In the genomic region with DNA sequence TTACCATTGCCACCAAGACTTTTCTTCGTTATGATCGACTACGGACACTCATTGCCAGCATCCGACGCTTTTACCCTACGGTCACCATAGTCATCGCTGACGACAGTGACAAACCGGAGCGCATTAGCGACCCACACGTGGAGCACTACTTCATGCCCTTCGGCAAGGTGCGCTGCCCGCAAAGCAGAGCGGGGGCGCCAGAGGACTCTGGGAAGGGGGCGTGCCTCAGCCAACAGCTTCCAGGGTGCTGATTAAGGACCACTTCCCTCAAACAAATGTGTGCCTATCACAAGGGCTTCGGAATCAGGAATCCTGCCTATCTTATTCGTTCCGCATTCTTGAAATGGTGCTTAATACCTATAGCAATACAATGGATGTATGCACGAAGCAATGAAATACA, we compare ENCODE assay signal across 8 mouse cellular contexts. TPM values are rescaled to one million over a fixed set of nuclear protein-coding genes. Genes with fewer than 3 reads are reported as not detected.
DNase-seq lines count a peak whose midpoint lies in the region; ATAC-seq and TF ChIP-seq lines count a peak whose summit lies in the region.

No protein-coding gene starts in this region.

- ATAC-seq in hindbrain, embryonic 11.5 days (ENCODE audit: low FRiP score): no peak
- no peak for ATAC-seq in lung, postnatal 0 days

- H3K36me3 ChIP-seq in heart, embryonic 10.5 days: no peaks in the 10 kb centered on the region
- no peaks in the 10 kb centered on the region for H3K36me3 ChIP-seq in hindbrain, embryonic 11.5 days (ENCODE audit: control insufficient read depth, insufficient read depth, low read length)
- H3K36me3 ChIP-seq in lung, postnatal 0 days (ENCODE audit: insufficient read depth, low read length): no peaks in the 10 kb centered on the region

- H3K9me3 ChIP-seq in heart, embryonic 10.5 days: no peaks in the 10 kb centered on the region
- no peaks in the 10 kb centered on the region for H3K9me3 ChIP-seq in hindbrain, embryonic 11.5 days (ENCODE audit: control insufficient read depth, low read length)
- H3K9me3 ChIP-seq in lung, postnatal 0 days (ENCODE audit: low read length): no peaks in the 10 kb centered on the region

- no peak overlapping the region; the same call in 1 of the 2 replicates for H3K27ac ChIP-seq in heart, embryonic 10.5 days
- no peak overlapping the region for H3K27ac ChIP-seq in hindbrain, embryonic 11.5 days (ENCODE audit: low read depth, low read length)
- H3K27ac ChIP-seq in lung, postnatal 0 days (ENCODE audit: low read length): no peak overlapping the region

- peaks cover 47% of the 10 kb centered on the region for H3K4me1 ChIP-seq in heart, embryonic 10.5 days
- peaks cover 6% of the 10 kb centered on the region for H3K4me1 ChIP-seq in hindbrain, embryonic 11.5 days (replicated peaks; ENCODE audit: control insufficient read depth, insufficient read depth, low read length)
- H3K4me1 ChIP-seq in lung, postnatal 0 days (ENCODE audit: insufficient read depth, low read depth, low read length): peaks cover 16% of the 10 kb centered on the region

- H3K4me3 ChIP-seq in heart, embryonic 10.5 days: peak overlapping the region; percentile 59
- H3K4me3 ChIP-seq in hindbrain, embryonic 11.5 days (ENCODE audit: low read depth, low read length): peak overlapping the region; percentile 22; the same call in 1 of the 2 replicates
- H3K4me3 ChIP-seq in lung, postnatal 0 days (ENCODE audit: low read depth, low read length): peak overlapping the region; percentile 26; the same call in 1 of the 2 replicates

- TF ChIP-seq EP300 in lung, postnatal 0 days (IDR thresholded peaks at IDR 0.05): no peak

- H3K4me2 ChIP-seq in hindbrain, embryonic 11.5 days (replicated peaks; ENCODE audit: low read depth, low read length): peak overlapping the region; percentile 32
- H3K4me2 ChIP-seq in lung, postnatal 0 days (replicated peaks; ENCODE audit: low read depth, low read length): no peak overlapping the region

- no peak overlapping the region for H3K9ac ChIP-seq in hindbrain, embryonic 11.5 days (ENCODE audit: low read depth, low read length)
- no peak overlapping the region for H3K9ac ChIP-seq in lung, postnatal 0 days (replicated peaks; ENCODE audit: low read depth)

- under 1% methylated on average over 22 of the region's 22 CpGs for WGBS in heart, embryonic 10.5 days
- 2% methylated on average over 22 of the region's 22 CpGs for WGBS in hindbrain, embryonic 11.5 days
- 5% methylated on average over 22 of the region's 22 CpGs for WGBS in lung, postnatal 0 days

- peak; percentile 51 for TF ChIP-seq CTCF in lung, postnatal 0 days (IDR thresholded peaks at IDR 0.05)

- peaks cover 89% of the 10 kb centered on the region for H3K27me3 ChIP-seq in heart, embryonic 10.5 days (ENCODE audit: insufficient read depth, poor library complexity, severe bottlenecking)
- H3K27me3 ChIP-seq in hindbrain, embryonic 11.5 days (ENCODE audit: control insufficient read depth, insufficient read depth, low read length): peaks cover 62% of the 10 kb centered on the region
- peaks cover 53% of the 10 kb centered on the region for H3K27me3 ChIP-seq in lung, postnatal 0 days (replicated peaks; ENCODE audit: insufficient read depth, low read length)

- no peak for DNase-seq in heart, embryonic 10.5 days (ENCODE audit: low spot score)
- DNase-seq in heart, adult 8-10 months (ENCODE audit: low spot score): no peak
- DNase-seq in thymus, postnatal 36 days: peak; percentile 35 to 60
- no peak for DNase-seq in thymus, postnatal 10 days (ENCODE audit: low spot score in 2 of 2)
- DNase-seq in hindbrain, embryonic 11.5 days (ENCODE audit: low spot score): peak; percentile 62
- DNase-seq in lung, postnatal 0 days (ENCODE audit: low spot score): no peak
- no peak for DNase-seq in frontal cortex, postnatal 36 days (ENCODE audit: low spot score in 2 of 2)
- DNase-seq in gastrocnemius, adult 8-10 months (ENCODE audit: low spot score in 2 of 2): no peak

RNA-seq across cellular contexts. Expression of gene B4galnt1, which starts 5.0 kb away (rescaled TPM):
- 1.5 and 3.6 TPM in 2 replicates for polyA plus RNA-seq in heart, embryonic 10.5 days (2016; fragmentation: Nextera tagmentation; extraction: Ambion mirVana)
- 1 to 10 TPM; 1.2 to 3.2 (median 1.5) TPM for total RNA-seq in heart, adult 8-10 months (2022)
- polyA plus RNA-seq in hindbrain, embryonic 11.5 days (2014; fragmentation: Nextera tagmentation; extraction: Ambion mirVana): 10.4 and 12.4 TPM in 2 replicates
- polyA plus RNA-seq in lung, postnatal 0 days (2015; fragmentation: Nextera tagmentation; extraction: Ambion mirVana): 9.1 and 9.6 TPM in 2 replicates
- under 1 TPM; 0.29 to 0.70 (median 0.38) TPM for total RNA-seq in gastrocnemius, adult 8-10 months (2022)

RNA-seq across cellular contexts. Expression of gene Slc26a10, which starts 10.4 kb away (rescaled TPM):
- 9.2 and 12.9 TPM in 2 replicates for polyA plus RNA-seq in heart, embryonic 10.5 days (2016; fragmentation: Nextera tagmentation; extraction: Ambion mirVana)
- 10 to 100 TPM; 13.0 to 24.6 (median 15.5) TPM for total RNA-seq in heart, adult 8-10 months (2022)
- 0.73 and 0.96 TPM in 2 replicates for polyA plus RNA-seq in hindbrain, embryonic 11.5 days (2014; fragmentation: Nextera tagmentation; extraction: Ambion mirVana)
- polyA plus RNA-seq in lung, postnatal 0 days (2015; fragmentation: Nextera tagmentation; extraction: Ambion mirVana): 1.0 and 1.1 TPM in 2 replicates
- 1 to 10 TPM; 1.8 to 4.1 (median 2.7) TPM for total RNA-seq in gastrocnemius, adult 8-10 months (2022)

RNA-seq across cellular contexts. Expression of gene Arhgef25, which starts 19.9 kb away (rescaled TPM):
- polyA plus RNA-seq in heart, embryonic 10.5 days (2016; fragmentation: Nextera tagmentation; extraction: Ambion mirVana): 21.4 and 28.8 TPM in 2 replicates
- 10 to 100 TPM in 3 of 4 experiments, 1 to 10 TPM in 1; 8.1 to 13.4 (median 10.8) TPM for total RNA-seq in heart, adult 8-10 months (2022)
- polyA plus RNA-seq in hindbrain, embryonic 11.5 days (2014; fragmentation: Nextera tagmentation; extraction: Ambion mirVana): 30.1 and 32.0 TPM in 2 replicates
- 27.9 and 37.1 TPM in 2 replicates for polyA plus RNA-seq in lung, postnatal 0 days (2015; fragmentation: Nextera tagmentation; extraction: Ambion mirVana)
- 10 to 100 TPM in 1 of 4 experiments, 1 to 10 TPM in 3; 7.1 to 12.1 (median 9.0) TPM for total RNA-seq in gastrocnemius, adult 8-10 months (2022)

RNA-seq across cellular contexts. Expression of gene Dtx3, which starts 25.5 kb away (rescaled TPM):
- polyA plus RNA-seq in heart, embryonic 10.5 days (2016; fragmentation: Nextera tagmentation; extraction: Ambion mirVana): 78.4 and 91.4 TPM in 2 replicates
- 10 to 100 TPM; 18.1 to 29.6 (median 24.2) TPM for total RNA-seq in heart, adult 8-10 months (2022)
- polyA plus RNA-seq in hindbrain, embryonic 11.5 days (2014; fragmentation: Nextera tagmentation; extraction: Ambion mirVana): 143 and 158 TPM in 2 replicates
- polyA plus RNA-seq in lung, postnatal 0 days (2015; fragmentation: Nextera tagmentation; extraction: Ambion mirVana): 47.5 and 47.8 TPM in 2 replicates
- 10 to 100 TPM; 22.1 to 27.1 (median 23.2) TPM for total RNA-seq in gastrocnemius, adult 8-10 months (2022)

RNA-seq across cellular contexts. Expression of gene Pip4k2c, which starts 41.4 kb away (rescaled TPM):
- polyA plus RNA-seq in heart, embryonic 10.5 days (2016; fragmentation: Nextera tagmentation; extraction: Ambion mirVana): 27.9 and 29.3 TPM in 2 replicates
- total RNA-seq in heart, adult 8-10 months (2022): 10 to 100 TPM; 32.4 to 38.3 (median 35.3) TPM
- polyA plus RNA-seq in hindbrain, embryonic 11.5 days (2014; fragmentation: Nextera tagmentation; extraction: Ambion mirVana): 11.8 and 12.9 TPM in 2 replicates
- polyA plus RNA-seq in lung, postnatal 0 days (2015; fragmentation: Nextera tagmentation; extraction: Ambion mirVana): 31.0 and 35.1 TPM in 2 replicates
- total RNA-seq in gastrocnemius, adult 8-10 months (2022): 1 to 10 TPM; 7.6 to 8.8 (median 8.4) TPM

Comparison
In these comparisons a context has a peak if more than half of its experiments do, and no peak if none do; other contexts are left out.
1. DNase-seq: peak in thymus, postnatal 36 days (2 of 2) and hindbrain, embryonic 11.5 days (single experiment); none in heart, embryonic 10.5 days (single experiment), heart, adult 8-10 months (single experiment), thymus, postnatal 10 days (0 of 2), lung, postnatal 0 days (single experiment), frontal cortex, postnatal 36 days (0 of 2) and gastrocnemius, adult 8-10 months (0 of 2).
2. Peak in every context shown above with its lines, with median percentiles within 50 percentile points of each other: H3K4me3 ChIP-seq.